Mouse (Mus musculus) kidney, adult 2 months (tissue): ENCODE results near the gene Tfap2a. TPM values are rescaled to one million over a fixed set of nuclear protein-coding genes. Genes with fewer than 3 reads are reported as not detected.

Experiments
- DNase-seq: peaks from one replicate; pipeline ENCODE4 v3.0.0; 2021
- H3K27ac ChIP-seq: fragments of 200-500 bp; 2 replicates; pipeline ENCODE4 v1.5.1; 2012; ENCODE audit warnings: low read depth, low read length, control low read depth, inconsistent platforms; ENCODE audit not compliant: insufficient read depth
- H3K27me3 ChIP-seq: fragments of 200-500 bp; replicated peaks from 2 replicates; pipeline ENCODE4 v1.6.1; 2012; ENCODE audit warnings: mild to moderate bottlenecking, moderate library complexity, low read length, inconsistent platforms; ENCODE audit not compliant: control insufficient read depth, insufficient read depth
- H3K36me3 ChIP-seq: fragments of 200-500 bp; 2 replicates; pipeline ENCODE4 v1.6.1; 2012; ENCODE audit warnings: mild to moderate bottlenecking, moderate library complexity, low read length, inconsistent platforms; ENCODE audit not compliant: control insufficient read depth, insufficient read depth
- H3K4me1 ChIP-seq: fragments of 200-500 bp; 2 replicates; pipeline ENCODE4 v1.6.1; 2011; ENCODE audit warnings: low read length; ENCODE audit not compliant: control insufficient read depth, insufficient read depth
- H3K4me3 ChIP-seq: fragments of 200-500 bp; 2 replicates; pipeline ENCODE4 v1.5.1; 2011; ENCODE audit warnings: mild to moderate bottlenecking, low read depth, low read length, control low read depth; ENCODE audit not compliant: insufficient read depth
- CTCF ChIP-seq: fragments of 200-500 bp; conservative IDR thresholded peaks from 2 replicates; pipeline ENCODE4 v1.5.1; 2011; ENCODE audit warnings: low read depth, mild to moderate bottlenecking, control low read depth, low read length, moderate library complexity, mixed read lengths; ENCODE audit not compliant: insufficient read depth, insufficient read length
- POLR2A ChIP-seq: fragments of 200-500 bp; IDR thresholded peaks from one replicate; pipeline ENCODE4 v1.6.1; 2011; ENCODE audit warnings: low read depth, low read length, control low read depth
- WGBS: fragments of 180-500 bp; shearing (Covaris S2); methylation state at CpG from one replicate; pipeline ENCODE4 v1.1.7; 2018; 5-methylcytosine and 5-hydroxymethylcytosine counted together
- polyA plus RNA-seq: library from polyadenylated mRNA; depleted of rRNA; stranded (reverse); fragments of >200 nt; gene quantifications from 2 replicates; pipeline ENCODE4 v1.2.3, GENCODE M21; 2012

Tfap2a gene
- polyA plus RNA-seq, 1 experiment = 5.2 TPM

DNA sequence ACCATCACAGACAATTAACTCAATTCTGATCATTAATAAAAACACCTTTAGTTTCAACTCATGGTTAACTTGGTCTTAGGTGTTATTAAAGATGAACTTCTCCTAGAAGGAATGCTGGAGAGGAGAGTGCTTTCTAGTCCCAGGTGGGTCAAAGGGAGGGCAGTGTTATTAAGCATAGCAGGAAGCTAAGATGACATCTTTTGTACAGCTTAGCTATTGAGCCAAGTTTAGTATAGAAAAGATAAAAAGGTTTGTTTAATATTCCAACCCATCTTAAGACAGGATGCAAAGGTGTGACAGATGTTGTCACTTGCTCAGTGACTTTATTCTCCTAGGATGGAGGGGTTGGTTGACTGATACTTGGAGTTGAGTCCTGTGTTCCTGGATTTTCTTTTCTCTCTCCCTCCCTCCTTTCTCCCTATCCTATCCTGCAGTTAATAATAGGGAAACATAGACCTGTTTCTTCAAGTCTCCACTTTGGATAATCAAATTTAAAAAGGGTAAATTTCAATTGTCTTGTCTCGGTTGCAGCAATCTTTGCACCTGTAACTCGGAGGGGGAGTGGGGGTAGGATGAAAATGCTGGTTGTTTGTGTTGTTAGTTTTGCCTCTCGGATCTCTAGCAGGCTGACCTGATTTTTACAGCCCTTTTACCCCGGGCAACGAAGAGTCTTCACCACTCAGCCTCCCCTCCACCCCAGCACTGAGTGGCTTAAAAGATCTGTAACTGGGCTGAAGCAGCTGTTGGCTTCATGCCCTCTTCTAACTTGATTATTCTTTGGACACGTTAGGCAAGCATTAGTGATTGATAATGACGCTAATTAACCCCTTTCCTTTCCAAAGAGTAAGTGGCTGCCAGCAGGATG lies 26.3 kb downstream of the Tfap2a start:
- H3K27ac ChIP-seq = no peak overlapping the region
- peaks cover 18% of the 10 kb centered on the region; the same call in 1 of the 2 replicates for H3K27me3 ChIP-seq
- no peaks in the 10 kb centered on the region for H3K36me3 ChIP-seq
- H3K4me1 ChIP-seq = no peaks in the 10 kb centered on the region
- no peak overlapping the region for H3K4me3 ChIP-seq
- 11% methylated on average over 7 of the region's 7 CpGs for WGBS
- no peak for TF ChIP-seq CTCF
- TF ChIP-seq POLR2A = no peak
- DNase-seq = no peak

- TF ChIP-seq POLR2A = no peak
- TF ChIP-seq CTCF = no peak
- WGBS = 17% methylated on average over 11 of the region's 11 CpGs
- DNase-seq = no peak
- no peaks in the 10 kb centered on the region for H3K36me3 ChIP-seq
- no peak overlapping the region for H3K4me3 ChIP-seq
- H3K27ac ChIP-seq = no peak overlapping the region
- H3K27me3 ChIP-seq = peaks cover 15% of the 10 kb centered on the region; the same call in 1 of the 2 replicates
- H3K4me1 ChIP-seq = no peaks in the 10 kb centered on the region
Measured at GRCm38 (mm10) chr13:40710062-40710342, 28.2 kb downstream of the Tfap2a start.

DNA sequence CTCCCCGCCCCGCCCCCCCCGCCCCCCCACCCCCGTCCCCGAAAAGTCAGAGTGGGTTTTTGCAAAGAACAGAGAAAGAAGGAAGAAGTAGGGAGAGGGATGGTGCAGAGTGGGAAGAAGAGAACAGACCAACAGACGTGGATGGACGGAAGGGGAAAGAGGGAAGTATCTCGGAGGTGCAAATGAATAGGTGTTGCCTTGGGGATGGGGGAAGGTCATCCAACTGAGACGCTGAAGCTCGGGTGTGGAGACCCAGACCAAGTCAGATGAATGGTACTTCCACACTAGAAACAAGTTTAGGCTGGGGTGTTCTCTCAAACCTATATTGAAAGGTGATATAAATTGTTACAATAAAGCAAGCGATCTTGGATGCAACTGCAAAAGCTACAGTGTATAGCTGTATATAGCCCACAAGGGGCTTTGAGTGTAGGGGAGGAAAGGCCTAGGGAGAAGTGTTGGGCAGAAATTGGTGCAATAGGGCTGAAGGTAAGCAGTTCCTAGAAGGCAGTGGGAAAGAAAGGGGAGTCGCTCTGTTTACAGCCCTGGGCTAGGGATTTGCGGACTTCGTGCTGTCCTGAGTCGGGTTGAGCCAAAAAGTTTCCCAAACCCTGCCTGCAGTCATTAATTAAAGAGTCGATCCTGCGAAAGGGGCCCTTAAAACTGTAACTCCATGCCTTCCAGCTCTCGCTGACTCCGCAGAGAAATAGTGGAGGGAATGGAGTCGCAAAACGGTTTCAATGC lies 28.7 kb downstream of the Tfap2a start:
- H3K4me1 ChIP-seq = no peaks in the 10 kb centered on the region
- no peaks in the 10 kb centered on the region for H3K36me3 ChIP-seq
- no peak overlapping the region for H3K27ac ChIP-seq
- DNase-seq = no peak
- H3K4me3 ChIP-seq = no peak overlapping the region
- peaks cover 13% of the 10 kb centered on the region; the same call in 1 of the 2 replicates for H3K27me3 ChIP-seq
- TF ChIP-seq POLR2A (no peak), CTCF (no peak)
- 8% methylated on average over 21 of the region's 21 CpGs for WGBS

DNA sequence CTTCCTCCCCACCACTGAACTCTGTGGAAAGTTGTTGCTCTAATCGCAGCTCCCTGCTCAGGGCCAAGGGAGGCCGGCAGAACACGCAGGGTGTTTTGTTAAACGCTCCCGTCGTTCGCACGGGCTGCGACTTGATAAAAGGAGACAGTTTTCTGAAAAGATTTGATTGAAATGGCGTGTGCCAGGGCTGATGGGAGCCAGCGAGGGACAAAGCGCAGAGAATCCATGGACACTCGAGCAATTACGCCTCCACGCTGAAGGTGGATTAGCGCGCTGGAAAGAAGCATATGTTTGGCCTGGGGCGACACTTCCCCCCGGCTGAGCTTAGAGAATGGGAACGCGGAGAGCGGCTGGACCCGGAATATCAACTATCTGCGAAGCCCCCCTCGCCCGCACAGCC lies 29.3 kb downstream of the Tfap2a start:
- 6% methylated on average over 26 of the region's 26 CpGs for WGBS
- H3K27me3 ChIP-seq = peaks cover 13% of the 10 kb centered on the region; the same call in 1 of the 2 replicates
- no peaks in the 10 kb centered on the region for H3K36me3 ChIP-seq
- DNase-seq = no peak
- H3K4me1 ChIP-seq = no peaks in the 10 kb centered on the region
- no peak for TF ChIP-seq CTCF
- H3K4me3 ChIP-seq = no peak overlapping the region
- H3K27ac ChIP-seq = no peak overlapping the region

GRCm38 (mm10) chr13:40708271-40708670 lies 29.9 kb downstream of the Tfap2a start:
- Histone ChIP-seq H3K27ac (no peak overlapping the region), H3K4me1 (no peaks in the 10 kb centered on the region), H3K4me3 (no peak overlapping the region), H3K27me3 (peaks cover 13% of the 10 kb centered on the region; the same call in 1 of the 2 replicates), H3K36me3 (no peaks in the 10 kb centered on the region)
- no peak for DNase-seq
- TF ChIP-seq CTCF = no peak
- no peak for TF ChIP-seq POLR2A
- WGBS = 21% methylated on average over 5 of the region's 5 CpGs

DNA sequence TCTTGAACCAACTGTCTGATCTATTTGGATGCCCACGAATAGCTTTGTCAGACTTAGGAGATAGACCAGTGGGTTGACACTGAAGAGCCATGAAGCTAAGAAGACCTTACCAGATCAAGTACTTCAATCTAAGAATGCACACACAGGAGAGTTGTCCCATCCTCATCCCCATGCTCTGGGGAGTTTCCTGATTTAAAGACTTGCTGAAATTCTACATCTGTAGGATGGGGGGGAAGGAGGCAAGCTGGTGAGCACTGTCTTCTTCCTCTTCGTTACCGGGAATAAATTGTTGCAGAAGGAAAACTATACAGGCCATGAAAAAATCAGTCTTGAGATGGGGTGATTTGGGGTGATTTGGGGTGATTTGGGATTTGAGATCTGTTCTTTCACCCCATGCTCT lies 30.5 kb downstream of the Tfap2a start:
- Histone ChIP-seq H3K27ac (no peak overlapping the region), H3K36me3 (no peaks in the 10 kb centered on the region), H3K27me3 (peaks cover 13% of the 10 kb centered on the region; the same call in 1 of the 2 replicates), H3K4me1 (no peaks in the 10 kb centered on the region), H3K4me3 (no peak overlapping the region)
- DNase-seq = no peak
- TF ChIP-seq CTCF (no peak), POLR2A (no peak)
- WGBS = 24% methylated on average over 3 of the region's 3 CpGs

- Histone ChIP-seq H3K27me3 (peaks cover 13% of the 10 kb centered on the region; the same call in 1 of the 2 replicates), H3K4me3 (no peak overlapping the region), H3K36me3 (no peaks in the 10 kb centered on the region), H3K27ac (no peak overlapping the region), H3K4me1 (no peaks in the 10 kb centered on the region)
- TF ChIP-seq CTCF (no peak), POLR2A (no peak)
- DNase-seq = no peak
- whole genome bisulfite sequencing = 21% methylated on average over 5 of the region's 5 CpGs
Measured at GRCm38 (mm10) chr13:40706612-40707011, 31.6 kb downstream of the Tfap2a start.
